Mouse (Mus musculus) mature B cell (primary cell): ENCODE results near the gene Bhlhe40.

Experiments
- in situ Hi-C: fragments of 300-500 bp; cut with MboI; formaldehyde crosslinking; loops from 2 replicates; pipeline ENCODE4 v1.14.3; 2019

Gene Bhlhe40

DNA sequence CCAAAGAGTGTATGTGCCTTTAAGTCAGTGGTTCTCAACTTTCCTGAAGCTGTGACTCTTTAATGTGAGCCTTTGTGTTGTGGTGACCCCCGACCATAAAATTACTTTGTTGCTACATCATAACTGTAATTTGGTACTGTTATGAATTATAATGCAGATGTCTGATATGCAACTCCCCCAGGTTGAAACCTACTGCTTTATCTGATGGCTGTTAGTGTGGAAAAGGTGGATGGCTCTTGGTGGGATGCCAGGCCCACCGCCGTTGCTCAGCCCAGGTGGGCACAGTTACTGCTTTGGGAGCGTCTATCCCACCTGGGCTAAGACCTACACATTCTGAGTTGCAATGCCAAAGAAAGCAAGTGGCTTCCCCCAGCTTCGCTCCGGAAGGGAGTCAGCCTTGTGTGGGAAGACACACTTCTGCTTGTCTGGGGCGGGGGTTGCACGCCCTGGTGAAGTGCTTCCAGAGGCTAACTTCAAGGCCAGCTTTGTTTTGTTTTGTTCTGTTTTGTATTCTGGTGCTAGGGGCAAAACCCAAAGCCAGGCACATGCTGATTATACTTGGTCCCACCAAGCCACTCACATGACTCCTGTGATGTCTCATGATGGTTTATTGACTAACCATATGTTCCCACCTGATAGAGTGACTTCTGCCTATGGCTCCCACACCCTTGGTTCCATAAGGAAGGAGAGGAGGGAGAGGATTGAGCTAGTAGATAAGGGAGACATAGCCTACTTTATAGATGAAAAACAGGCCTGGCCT lies 34.7 kb downstream of the Bhlhe40 start:
- in situ Hi-C loops = no loop called here

DNA sequence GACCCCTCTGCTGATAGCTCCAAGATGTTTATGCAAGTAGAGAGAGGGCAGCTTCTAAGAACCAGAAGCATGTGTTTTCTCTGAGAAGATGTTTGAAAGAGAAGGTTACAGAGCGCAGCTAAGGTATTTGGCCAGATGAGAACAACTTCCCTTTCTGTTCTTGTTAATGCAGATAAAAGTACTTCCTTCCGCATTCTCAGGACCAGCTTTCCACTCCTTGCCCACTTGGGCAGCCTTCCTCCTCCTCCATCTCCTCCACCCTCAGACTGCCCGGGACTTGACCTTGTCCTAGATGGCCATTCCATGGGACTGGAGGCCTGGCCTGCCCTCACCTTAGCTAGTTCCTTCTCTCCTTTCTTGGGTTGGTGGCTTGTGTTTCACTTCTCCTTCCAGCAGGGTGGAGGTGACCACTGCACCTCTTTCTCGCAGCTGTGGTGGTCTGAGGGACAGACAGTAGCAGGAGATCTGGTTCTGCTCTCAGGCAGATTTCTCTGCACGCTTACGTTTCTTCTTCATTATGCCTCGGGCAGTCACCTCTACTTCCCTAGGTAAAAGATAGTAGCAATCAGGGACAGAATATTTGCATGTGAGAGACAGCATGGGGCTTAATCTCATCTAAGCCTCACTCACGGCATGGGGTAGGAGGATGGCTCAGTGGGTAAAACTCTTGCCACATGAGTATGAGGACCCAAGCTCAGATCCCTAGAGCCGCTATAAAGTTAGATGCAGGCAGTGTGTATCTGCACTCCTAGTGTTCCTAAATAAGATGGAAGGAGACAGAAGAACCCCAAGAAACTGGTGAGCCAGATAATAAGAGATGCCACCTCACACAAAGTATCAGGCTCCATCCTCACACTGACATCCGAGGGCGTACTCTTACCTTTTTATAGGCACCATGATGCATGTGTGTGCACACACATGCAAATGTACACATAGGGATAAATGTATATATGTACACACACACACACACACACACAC lies 35.7 kb downstream of the Bhlhe40 start:
- in situ Hi-C loops = no loop called here

DNA sequence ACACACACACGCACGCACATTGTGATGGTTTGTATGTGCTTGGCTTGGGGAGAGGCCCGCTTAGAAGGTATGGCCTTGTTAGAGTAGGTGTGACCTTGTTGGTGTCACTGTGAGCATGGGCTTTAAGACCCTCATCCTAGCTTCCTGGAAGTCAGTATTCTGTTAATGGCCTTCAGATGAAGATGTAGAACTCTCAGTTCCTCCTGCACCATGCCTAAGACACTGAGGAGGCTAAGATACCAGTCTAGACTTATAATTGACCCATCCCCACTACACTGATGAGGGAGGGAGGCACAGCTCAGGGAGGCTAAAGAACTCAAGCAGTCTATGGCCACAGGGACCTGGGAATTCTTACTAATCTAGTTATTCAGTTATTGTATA lies 36.4 kb downstream of the Bhlhe40 start:
- in situ Hi-C loops = no loop called here

DNA sequence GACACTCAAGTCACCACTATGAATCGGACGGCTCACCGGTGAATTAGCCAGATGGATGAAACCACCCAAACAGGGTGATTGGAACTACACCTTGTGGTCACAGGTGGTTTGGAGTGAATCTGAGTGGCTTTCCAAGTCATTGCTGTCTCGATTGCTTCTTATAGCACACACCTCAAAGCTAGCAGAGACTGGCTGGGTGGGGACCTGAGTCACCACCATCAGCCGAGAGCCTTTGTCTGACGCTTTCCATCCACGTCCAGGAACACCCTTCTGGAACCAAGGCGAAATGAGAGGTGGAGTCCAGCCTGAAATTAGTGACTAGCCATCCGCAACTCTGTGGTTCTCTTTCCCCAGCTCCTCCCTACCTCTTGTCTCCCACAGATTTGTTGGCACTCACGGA lies 36.9 kb downstream of the Bhlhe40 start:
- in situ Hi-C loops = no loop called here

GRCm38 (mm10) chr6:108698343-108698870 lies 38.0 kb downstream of the Bhlhe40 start:
- in situ Hi-C loops = no loop called here

- in situ Hi-C loops = loop anchor here (25.0 kb wide), 1 partner anchor 512 kb away; the partner anchor contains the start of gene Sumf1
Measured at GRCm38 (mm10) chr6:108699679-108700078, 39.2 kb downstream of the Bhlhe40 start.

- in situ Hi-C loops = loop anchor here (25.0 kb wide), 1 partner anchor 513 kb away; the partner anchor contains the start of gene Sumf1
Measured at GRCm38 (mm10) chr6:108700638-108701343, 40.4 kb downstream of the Bhlhe40 start.

DNA sequence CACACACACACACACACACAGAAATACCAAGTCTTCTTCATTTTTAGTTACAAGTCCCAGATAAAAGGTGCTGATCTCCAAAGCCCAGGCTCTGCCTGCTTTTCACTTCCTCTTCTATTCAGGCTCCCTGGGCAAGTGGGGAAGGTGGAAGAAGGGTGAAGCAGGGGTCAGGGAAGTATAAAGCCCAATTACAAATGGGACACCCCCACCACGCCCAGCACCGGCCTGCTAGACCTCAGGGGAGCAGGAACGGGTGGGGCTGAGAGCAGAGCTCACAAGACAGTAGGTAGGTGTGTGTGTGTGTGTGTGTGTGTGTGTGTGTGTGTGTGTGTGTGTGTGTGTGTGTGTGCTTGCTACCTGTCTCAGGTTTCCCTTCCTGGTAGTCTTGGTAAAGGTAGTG lies 42.2 kb downstream of the Bhlhe40 start:
- in situ Hi-C loops = loop anchor here (25.0 kb wide), 1 partner anchor 515 kb away; the partner anchor contains the start of gene Sumf1

DNA sequence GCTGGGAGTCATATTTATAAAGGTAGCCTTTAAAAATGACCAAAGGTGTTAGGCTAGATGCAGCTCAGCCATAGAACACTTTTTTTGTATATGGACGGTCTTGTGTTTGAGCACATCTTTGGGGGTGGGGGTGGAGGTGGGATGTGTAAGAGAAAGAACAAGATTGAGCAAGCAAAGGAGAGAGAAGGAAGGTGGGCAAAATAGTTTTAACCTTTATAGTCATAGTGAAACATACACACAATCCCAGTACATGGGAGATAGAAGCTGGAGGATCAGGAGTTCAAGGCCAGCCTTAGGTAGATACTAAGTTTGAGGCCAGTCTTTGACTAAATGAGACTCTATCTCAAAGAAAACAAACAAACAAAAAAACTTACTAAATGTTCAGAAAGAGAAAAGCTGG lies 42.7 kb downstream of the Bhlhe40 start:
- in situ Hi-C loops = loop anchor here (25.0 kb wide), 1 partner anchor 516 kb away; the partner anchor contains the start of gene Sumf1

DNA sequence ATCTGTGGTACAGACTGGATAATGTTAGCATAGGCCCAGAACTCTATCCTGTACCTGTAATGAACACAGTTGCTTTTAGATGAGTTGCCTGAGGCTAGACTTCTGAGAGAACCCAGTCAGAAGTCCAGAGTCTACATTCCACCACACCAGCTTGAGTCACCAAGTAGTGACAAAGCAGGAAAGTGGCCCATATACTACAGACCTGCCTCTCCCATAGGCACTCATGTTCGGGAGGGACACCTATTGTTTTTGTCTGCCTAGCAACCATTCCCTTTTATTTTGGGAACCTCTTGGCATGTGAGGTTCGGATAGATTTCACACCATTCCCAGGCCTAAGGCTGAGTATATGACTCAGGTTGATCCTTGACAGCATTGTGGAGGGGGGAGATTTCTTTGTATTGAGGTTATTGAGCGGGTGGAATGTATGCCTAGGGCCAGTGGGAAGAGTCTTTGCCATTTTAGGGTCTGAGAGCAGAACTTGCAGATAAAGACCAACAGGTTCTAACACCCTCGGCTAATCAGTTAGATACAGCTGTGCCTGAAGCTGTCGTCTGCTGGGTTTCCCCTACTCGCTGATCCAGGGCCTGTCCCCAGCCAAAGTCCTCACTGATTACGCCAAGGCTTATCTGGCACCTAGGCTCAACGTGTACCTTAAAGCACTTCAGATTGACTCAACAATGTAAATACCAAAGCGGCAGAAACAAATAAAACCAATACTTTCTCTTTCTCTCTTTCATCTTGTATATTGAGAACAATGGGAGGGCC lies 44.1 kb downstream of the Bhlhe40 start:
- in situ Hi-C loops = loop anchor here (25.0 kb wide), 1 partner anchor 517 kb away; the partner anchor contains the start of gene Sumf1

DNA sequence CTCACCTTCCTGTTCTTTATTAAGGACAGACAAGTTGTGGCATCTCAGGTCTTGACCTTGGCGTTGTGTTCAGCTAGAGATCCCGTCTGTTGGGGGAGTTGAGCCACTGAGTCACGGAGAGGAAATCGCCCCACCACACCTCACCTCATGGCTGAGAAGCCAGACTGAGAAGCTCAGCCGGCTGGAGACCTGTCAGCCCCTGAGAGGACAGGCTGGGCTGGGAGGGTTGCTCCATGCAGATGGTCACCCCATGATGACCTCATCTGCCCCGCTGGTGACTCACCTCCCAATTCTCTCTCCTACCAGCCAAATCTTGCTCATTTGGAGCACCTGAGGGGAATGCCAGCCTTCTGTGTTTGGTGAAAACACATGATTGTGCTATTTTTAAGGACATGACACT lies 45.5 kb downstream of the Bhlhe40 start:
- in situ Hi-C loops = loop anchor here (25.0 kb wide), 1 partner anchor 519 kb away; the partner anchor contains the start of gene Sumf1

GRCm38 (mm10) chr6:108706994-108707645 lies 46.7 kb downstream of the Bhlhe40 start:
- in situ Hi-C loops = loop anchor here (25.0 kb wide), 1 partner anchor 520 kb away; the partner anchor contains the start of gene Sumf1

DNA sequence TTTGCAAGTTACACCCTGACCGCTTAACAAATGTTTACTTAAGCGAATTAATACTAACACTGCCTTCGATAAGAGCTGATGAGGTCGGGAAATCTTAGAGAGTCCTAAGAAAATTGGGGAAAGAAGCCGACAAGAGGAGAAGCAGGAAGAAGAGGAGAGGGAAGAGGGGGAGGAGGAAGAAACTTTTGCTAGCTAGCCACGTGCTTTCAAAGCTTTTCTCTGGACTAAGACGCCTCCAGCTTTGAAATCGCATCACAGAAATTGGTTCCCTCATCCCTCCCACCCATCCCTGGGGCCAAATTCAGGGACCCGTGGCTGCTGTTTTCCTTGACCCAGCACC lies 48.7 kb downstream of the Bhlhe40 start:
- in situ Hi-C loops = loop anchor here (25.0 kb wide), 1 partner anchor 522 kb away; the partner anchor contains the start of gene Sumf1

DNA sequence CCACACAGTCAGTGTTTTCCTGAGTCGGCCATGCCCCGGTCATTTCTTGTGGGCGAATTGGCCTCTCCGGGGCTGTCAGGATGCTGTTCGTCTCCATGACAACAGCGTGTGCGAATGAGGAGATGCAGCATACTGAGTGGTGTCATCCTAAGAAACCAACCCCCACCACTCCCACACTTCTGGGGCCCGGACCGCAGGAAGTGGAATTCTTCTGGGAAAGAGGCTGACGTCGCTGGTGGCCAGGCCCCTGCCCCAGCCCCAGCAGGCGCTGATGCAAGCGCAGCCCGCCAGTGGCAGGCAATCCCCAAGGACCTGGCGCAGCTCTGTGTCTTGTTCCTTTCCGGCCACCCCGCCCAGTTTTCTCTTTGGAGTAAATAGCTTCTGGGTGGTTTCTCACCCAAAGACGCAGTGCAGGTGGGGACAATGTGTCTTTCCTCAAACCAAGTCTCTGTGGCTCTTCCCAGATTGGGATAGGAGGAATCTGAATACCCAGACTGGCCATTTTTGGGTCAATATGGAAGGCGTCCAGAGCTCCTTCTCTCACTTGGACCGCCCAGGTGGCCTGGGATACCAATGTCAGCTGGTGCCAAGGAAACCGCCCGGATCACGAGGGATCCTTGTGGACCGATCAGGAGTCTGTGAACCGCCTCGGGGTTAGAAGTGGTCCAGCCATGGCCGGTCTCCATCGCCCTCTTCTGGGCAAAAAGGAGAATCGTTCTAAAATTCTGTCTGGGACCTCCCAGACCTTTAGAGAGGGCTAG lies 49.2 kb downstream of the Bhlhe40 start:
- in situ Hi-C loops = loop anchor here (25.0 kb wide), 1 partner anchor 522 kb away; the partner anchor contains the start of gene Sumf1

GRCm38 (mm10) chr6:108710667-108711066 lies 50.2 kb downstream of the Bhlhe40 start:
- in situ Hi-C loops = loop anchor here (25.0 kb wide), 1 partner anchor 523 kb away; the partner anchor contains the start of gene Sumf1

DNA sequence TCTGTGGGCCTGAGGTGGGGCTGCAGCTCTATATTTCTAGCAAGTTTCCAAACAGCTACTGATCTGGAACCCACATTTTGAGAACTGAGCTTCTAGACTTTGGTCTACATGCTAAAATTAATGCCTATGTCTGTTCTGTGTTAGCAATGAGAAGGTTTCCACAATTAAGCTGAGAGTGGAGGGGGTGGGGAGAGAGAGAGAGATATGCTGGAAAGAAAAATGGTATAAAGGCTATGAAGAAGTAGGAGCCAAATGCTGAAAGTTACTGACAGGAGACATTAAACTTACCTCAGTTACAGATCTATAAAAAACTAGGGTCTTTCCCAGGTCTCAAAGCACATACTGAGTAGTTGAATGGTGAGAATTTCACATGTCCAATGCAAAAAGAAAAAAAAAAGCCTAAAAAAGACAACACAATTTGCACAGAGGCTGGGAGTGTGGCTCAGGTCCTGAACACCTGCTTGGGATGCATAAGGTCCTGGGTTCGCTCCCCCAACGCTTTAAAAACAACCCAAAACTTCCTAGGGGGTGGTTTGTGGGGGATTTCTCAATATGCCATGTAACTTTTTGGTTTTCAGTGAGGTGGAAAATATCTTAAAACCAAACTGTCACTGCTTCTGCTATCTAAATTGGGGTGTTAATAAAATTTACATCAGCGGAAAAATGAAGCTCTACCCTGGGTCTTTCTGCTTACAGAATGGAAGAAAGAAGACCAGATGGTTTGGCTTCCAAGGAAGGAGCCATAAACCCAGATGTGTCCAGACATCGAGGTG lies 50.9 kb downstream of the Bhlhe40 start:
- in situ Hi-C loops = loop anchor here (25.0 kb wide), 1 partner anchor 524 kb away; the partner anchor contains the start of gene Sumf1

DNA sequence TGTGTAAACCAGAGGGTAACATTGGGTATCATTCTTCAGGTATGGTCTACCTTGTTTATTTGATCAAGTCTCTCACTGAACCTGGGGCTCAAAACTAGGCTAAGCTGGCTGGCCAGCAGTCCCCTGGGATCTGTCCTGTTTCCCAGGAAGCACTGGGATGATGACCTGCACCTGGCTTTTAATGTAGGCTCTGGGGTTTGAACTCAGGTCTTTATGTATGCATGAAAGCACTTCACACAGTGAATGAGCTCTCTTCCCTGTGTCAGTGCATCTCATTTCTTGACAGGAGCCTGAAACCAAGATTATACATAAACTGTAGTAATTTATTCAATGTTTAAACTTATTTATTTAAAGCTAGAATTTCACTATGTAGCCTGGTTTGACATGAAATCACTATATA lies 51.7 kb downstream of the Bhlhe40 start:
- in situ Hi-C loops = loop anchor here (25.0 kb wide), 1 partner anchor 525 kb away; the partner anchor contains the start of gene Sumf1
